Mouse (Mus musculus) C2C12 (cell line): ENCODE results near the gene Ssh2.

ENCODE experiments used
- CTCF ChIP-seq: IDR thresholded peaks from one replicate; pipeline ENCODE4 v1.5.1; 2011; ENCODE audit not compliant: control insufficient read depth, insufficient read depth, insufficient read length
- MAX ChIP-seq: IDR thresholded peaks from one replicate; pipeline ENCODE4 v1.6.1; 2011; ENCODE audit warnings: mild to moderate bottlenecking, control low read depth
- MYOD1 ChIP-seq: IDR thresholded peaks from one replicate; pipeline ENCODE4 v1.6.1; 2011; ENCODE audit warnings: low read depth; ENCODE audit not compliant: control insufficient read depth, insufficient read length
- MYOG ChIP-seq: IDR thresholded peaks from one replicate; pipeline ENCODE4 v1.6.1; 2011; ENCODE audit not compliant: control insufficient read depth, insufficient read length; ENCODE audit errors: extremely low read depth
- USF1 ChIP-seq: IDR thresholded peaks from one replicate; pipeline ENCODE4 v1.6.1; 2011; ENCODE audit warnings: low read depth, mild to moderate bottlenecking, control low read depth, moderate library complexity

GRCm38 (mm10) chr11:77483043-77483442 is 267.0 kb downstream of the Ssh2 start:
- no peak for TF ChIP-seq CTCF
- peak; percentile 53 for TF ChIP-seq MAX
- TF ChIP-seq USF1 = peak; percentile 8
- no peak for TF ChIP-seq MYOG
- TF ChIP-seq MYOD1 = peak; percentile 22
